Mouse (Mus musculus) heart, adult 2 months (tissue): Measurements from ENCODE around the gene Sh2b1.

Experiments used
- CTCF ChIP-seq: fragments of 200-600 bp; IDR thresholded peaks from 2 replicates; pipeline ENCODE4 v1.8.1; 2022; ENCODE audit warnings: antibody characterized with exemption, mild to moderate bottlenecking, moderate library complexity
- EP300 ChIP-seq: fragments of 200-500 bp; IDR thresholded peaks from 2 replicates; pipeline ENCODE4 v1.6.1; 2011; ENCODE audit warnings: low read depth, low read length, control low read depth; ENCODE audit not compliant: insufficient read depth
- POLR2A ChIP-seq: fragments of 200-500 bp; IDR thresholded peaks from 2 replicates; pipeline ENCODE4 v1.6.1; 2011; ENCODE audit warnings: mild to moderate bottlenecking, low read depth, low read length, control low read depth; ENCODE audit not compliant: insufficient read depth

GRCm38 (mm10) chr7:126417045-126417444 lies 58.2 kb downstream of the Sh2b1 start:
- TF ChIP-seq POLR2A (no peak), EP300 (no peak), CTCF (no peak)
